Mouse (Mus musculus) spleen, adult 2 months (tissue): Measurements from ENCODE around the gene Ccna1. TPM values are rescaled to one million over a fixed set of nuclear protein-coding genes. Genes with fewer than 3 reads are reported as not detected.

Experiments used
- DNase-seq, 2 experiments: peaks; one replicate each; pipeline versions ENCODE4 v3.0.0 to v3.0.0-alpha.2; 2012 to 2021; ENCODE audit warnings: low spot score in 2 of 2, low read depth in 1 of 2
- H3K27ac ChIP-seq: fragments of 200-500 bp; 2 replicates; pipeline ENCODE4 v1.5.1; 2012; ENCODE audit warnings: low read length, inconsistent platforms; ENCODE audit not compliant: insufficient read depth
- H3K27me3 ChIP-seq: fragments of 200-500 bp; 2 replicates; pipeline ENCODE4 v1.6.1; 2012; ENCODE audit warnings: mild to moderate bottlenecking, moderate library complexity, low read length, inconsistent platforms; ENCODE audit not compliant: control insufficient read depth, insufficient read depth
- H3K36me3 ChIP-seq: fragments of 200-500 bp; 2 replicates; pipeline ENCODE4 v1.6.1; 2012; ENCODE audit warnings: mild to moderate bottlenecking, low read length, inconsistent platforms; ENCODE audit not compliant: control insufficient read depth, insufficient read depth
- H3K4me1 ChIP-seq: fragments of 200-500 bp; 2 replicates; pipeline ENCODE4 v1.6.1; 2011; ENCODE audit warnings: inconsistent platforms; ENCODE audit not compliant: control insufficient read depth, insufficient read depth, insufficient read length
- H3K4me3 ChIP-seq: fragments of 200-500 bp; 2 replicates; pipeline ENCODE4 v1.5.1; 2011; ENCODE audit warnings: mild to moderate bottlenecking, inconsistent platforms; ENCODE audit not compliant: insufficient read depth, insufficient read length; ENCODE audit errors: extremely low read depth
- CTCF ChIP-seq: fragments of 200-500 bp; IDR thresholded peaks from 2 replicates; pipeline ENCODE4 v1.5.1; 2011; ENCODE audit warnings: mild to moderate bottlenecking, inconsistent platforms; ENCODE audit not compliant: insufficient read depth, insufficient read length, insufficient replicate concordance; ENCODE audit errors: extremely low read depth
- POLR2A ChIP-seq: fragments of 200-500 bp; IDR thresholded peaks from 2 replicates; pipeline ENCODE4 v1.6.1; 2011; ENCODE audit warnings: low read depth, low read length, inconsistent platforms
- WGBS: fragments of 180-500 bp; shearing (Covaris S2); methylation state at CpG from one replicate; pipeline ENCODE4 v1.1.7; 2018; 5-methylcytosine and 5-hydroxymethylcytosine counted together
- polyA plus RNA-seq: library from polyadenylated mRNA; depleted of rRNA; stranded (reverse); fragments of >200 nt; gene quantifications from 2 replicates; pipeline ENCODE4 v1.2.3, GENCODE M21; 2012

Gene Ccna1
- polyA plus RNA-seq, 1 experiment = not detected

DNA sequence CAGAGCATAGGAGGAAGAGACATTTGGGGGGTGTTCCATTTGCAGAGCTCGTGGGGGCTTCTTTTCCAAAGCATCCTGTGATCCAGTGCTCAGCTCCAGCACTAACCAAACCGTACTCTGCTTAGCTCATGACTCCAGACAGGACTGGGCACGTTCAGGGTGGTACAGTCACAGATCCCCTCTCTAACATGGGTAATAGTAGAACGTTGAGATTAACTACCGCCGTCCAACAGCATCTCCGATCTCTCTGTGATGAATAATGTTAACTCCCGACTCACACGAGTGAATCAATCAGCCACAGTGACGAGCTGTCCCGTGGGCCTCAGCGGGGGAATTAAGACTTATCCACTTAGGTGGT lies 11.3 kb upstream of the Ccna1 start:
- no peak for DNase-seq
- no peak overlapping the region for H3K4me3 ChIP-seq
- no peak overlapping the region for H3K27ac ChIP-seq
- H3K36me3 ChIP-seq = no peaks in the 10 kb centered on the region
- whole genome bisulfite sequencing = 72% methylated on average over 12 of the region's 12 CpGs
- TF ChIP-seq POLR2A (no peak), CTCF (no peak)
- H3K4me1 ChIP-seq = no peaks in the 10 kb centered on the region
- H3K27me3 ChIP-seq = no peaks in the 10 kb centered on the region

DNA sequence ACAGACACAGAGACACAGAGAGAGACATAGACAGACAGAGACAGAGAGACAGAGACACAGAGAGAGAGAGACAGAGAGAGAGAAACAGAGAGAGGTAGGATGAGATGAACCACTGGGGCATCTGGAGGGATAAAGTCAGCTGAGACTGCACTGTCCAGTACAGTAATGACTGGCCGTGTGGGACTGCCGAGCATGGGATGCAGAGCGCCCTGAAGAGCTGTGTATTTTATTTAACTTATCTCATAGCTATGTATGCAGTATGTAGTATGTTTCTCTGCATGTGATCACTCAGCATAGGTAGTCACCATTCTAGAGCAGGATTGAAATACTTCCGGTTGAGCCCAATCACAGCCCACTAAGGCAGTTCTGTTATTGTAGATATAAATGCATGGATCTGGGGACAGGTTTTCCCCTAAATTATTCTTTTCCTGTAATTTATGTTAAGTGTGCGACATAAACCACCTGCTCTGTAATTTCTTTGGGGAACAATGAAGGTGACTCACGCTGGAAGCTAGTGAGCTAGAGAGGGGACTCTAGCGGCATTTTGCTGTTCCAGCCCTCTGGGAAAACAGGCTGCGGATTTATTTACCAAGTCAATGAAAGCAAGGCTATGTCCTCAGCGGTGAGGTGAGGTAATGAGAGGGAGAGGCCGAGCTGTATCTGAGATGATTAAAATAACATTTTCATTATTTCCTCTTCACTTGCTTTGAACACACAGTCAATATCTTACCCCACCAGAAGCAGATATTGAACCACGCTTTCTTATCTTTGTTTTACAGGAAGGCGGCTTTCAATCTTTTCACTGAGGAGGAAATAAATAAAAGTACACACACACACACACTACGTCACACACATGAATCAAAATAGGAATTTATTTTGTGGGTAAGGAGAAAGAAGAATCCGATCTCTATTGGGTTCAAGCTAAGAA lies 10.7 kb upstream of the Ccna1 start:
- Histone ChIP-seq H3K27ac (no peak overlapping the region), H3K27me3 (no peaks in the 10 kb centered on the region), H3K4me3 (no peak overlapping the region), H3K36me3 (no peaks in the 10 kb centered on the region), H3K4me1 (no peaks in the 10 kb centered on the region)
- 39% methylated on average over 14 of the region's 14 CpGs for WGBS
- no peak for TF ChIP-seq CTCF
- TF ChIP-seq POLR2A = no peak
- no peak for DNase-seq

DNA sequence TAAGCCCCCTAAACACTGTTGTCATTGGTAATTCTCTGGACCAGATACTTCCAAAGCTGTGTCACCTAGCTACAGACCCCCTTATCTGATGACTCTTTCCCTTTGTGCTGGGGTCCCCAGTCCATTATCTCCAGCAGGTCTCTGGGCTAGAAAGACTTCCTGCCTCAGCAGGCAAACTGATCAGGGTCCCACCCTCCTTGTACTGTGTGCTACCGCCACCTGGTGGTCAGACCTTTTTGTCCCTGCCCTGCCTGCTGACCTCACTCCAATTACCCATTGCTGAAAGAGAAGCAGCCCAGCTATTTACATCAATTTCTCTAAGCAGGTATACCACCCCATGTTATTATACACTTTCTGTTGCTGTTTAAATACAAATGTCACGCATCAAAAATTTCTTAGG lies 9.1 kb upstream of the Ccna1 start:
- no peaks in the 10 kb centered on the region for H3K4me1 ChIP-seq
- no peak overlapping the region for H3K4me3 ChIP-seq
- peak; percentile 47; the same call in 1 of the 2 replicates for TF ChIP-seq CTCF
- TF ChIP-seq POLR2A = no peak
- H3K27me3 ChIP-seq = no peaks in the 10 kb centered on the region
- WGBS = 16% methylated on average over 2 of the region's 2 CpGs
- peak in 1 of 2 experiments; percentile 20 for DNase-seq
- no peak overlapping the region for H3K27ac ChIP-seq
- no peaks in the 10 kb centered on the region for H3K36me3 ChIP-seq

DNA sequence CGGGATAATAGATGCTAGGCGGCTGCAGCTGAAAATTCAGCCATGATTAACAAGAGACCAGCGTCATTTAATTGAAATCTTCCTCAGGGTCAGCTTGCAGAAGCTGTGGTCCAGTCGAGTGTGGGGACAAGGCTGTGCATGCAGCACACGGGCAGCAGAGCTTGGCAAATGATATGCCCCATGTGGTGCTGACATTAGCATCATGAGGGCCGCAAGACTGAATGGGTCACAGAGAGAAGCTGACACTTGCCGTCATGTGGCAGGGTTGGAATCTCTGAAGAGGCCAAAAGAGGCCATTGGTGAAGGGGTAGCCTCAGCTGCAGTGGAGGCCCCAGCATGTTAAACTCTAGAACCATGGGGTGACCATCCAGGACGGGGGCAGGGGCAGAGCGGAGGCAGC lies 7.4 kb upstream of the Ccna1 start:
- H3K4me1 ChIP-seq = no peaks in the 10 kb centered on the region
- no peak overlapping the region for H3K27ac ChIP-seq
- no peaks in the 10 kb centered on the region for H3K36me3 ChIP-seq
- no peak overlapping the region for H3K4me3 ChIP-seq
- no peak for DNase-seq
- WGBS = 80% methylated on average over 9 of the region's 9 CpGs
- TF ChIP-seq POLR2A (no peak), CTCF (no peak)
- H3K27me3 ChIP-seq = no peaks in the 10 kb centered on the region

DNA sequence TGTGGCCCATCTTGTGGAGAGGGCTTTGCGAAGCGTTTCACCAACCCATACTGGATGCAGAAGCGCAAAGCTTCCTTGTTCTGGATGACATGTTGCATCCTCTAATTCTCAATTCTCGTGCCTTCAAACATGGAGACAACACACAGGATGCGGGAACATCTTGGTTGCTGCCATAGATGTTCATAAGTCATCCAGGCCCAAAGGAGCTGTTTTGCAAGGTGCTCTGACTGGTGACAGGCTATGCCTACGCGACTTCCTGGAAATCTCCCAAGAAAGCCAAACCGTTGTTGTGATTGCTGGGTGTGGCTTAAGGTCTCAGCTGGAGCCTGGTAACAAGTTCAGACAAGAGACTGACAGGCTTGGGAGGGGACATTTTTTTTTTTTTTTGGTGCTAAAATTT lies 1.1 kb upstream of the Ccna1 start:
- no peaks in the 10 kb centered on the region for H3K36me3 ChIP-seq
- H3K4me3 ChIP-seq = no peak overlapping the region
- H3K27ac ChIP-seq = no peak overlapping the region
- no peak for DNase-seq
- TF ChIP-seq CTCF (no peak), POLR2A (no peak)
- no peaks in the 10 kb centered on the region for H3K4me1 ChIP-seq
- 60% methylated on average over 8 of the region's 8 CpGs for WGBS
- H3K27me3 ChIP-seq = 0 out of 2 replicates have a peak, but pooled peaks cover 1% of the 10 kb centered on the region

DNA sequence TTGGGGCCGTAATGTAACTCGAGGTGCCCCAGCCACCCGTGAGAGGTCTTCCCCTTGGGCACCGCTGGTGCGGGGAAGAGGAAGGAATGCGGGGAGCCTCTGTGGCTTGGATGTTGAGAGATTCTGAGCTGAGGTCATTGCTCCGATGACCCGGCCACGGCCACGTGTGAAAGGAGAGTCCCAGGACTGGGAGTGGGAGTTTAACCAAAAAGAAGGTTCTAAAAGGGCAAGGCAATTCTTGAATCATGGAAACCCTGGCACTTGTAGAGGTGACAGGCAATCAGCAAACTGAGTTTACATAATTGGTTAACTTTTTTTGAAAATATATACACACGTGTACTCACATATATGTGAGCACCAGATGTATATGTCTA lies 433 bp upstream of the Ccna1 start:
- Histone ChIP-seq H3K27ac (no peak overlapping the region), H3K4me3 (no peak overlapping the region), H3K27me3 (0 out of 2 replicates have a peak, but pooled peaks cover 1% of the 10 kb centered on the region), H3K36me3 (no peaks in the 10 kb centered on the region), H3K4me1 (no peaks in the 10 kb centered on the region)
- no peak for TF ChIP-seq CTCF
- no peak for TF ChIP-seq POLR2A
- no peak for DNase-seq
- 16% methylated on average over 11 of the region's 11 CpGs for WGBS

DNA sequence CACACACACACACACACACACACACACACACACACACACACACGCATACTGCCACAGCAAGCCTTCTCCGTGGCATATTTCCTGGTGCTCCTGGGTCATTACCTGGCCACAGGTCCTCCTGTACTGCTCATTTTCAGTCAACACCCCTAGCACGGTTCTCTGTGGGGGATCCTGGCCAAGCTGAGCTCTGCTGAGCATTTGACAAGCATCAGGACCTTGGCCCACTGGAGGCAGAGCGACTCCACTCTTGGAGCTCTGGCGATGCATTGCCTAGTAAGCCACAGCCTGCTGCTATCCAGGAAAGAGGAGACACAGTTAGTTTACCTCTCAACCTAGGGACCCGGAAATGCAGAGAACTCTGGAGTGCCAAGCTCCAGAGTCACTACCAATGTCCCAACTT lies 1.1 kb downstream of the Ccna1 start:
- Histone ChIP-seq H3K27me3 (0 out of 2 replicates have a peak, but pooled peaks cover 1% of the 10 kb centered on the region), H3K4me3 (no peak overlapping the region), H3K27ac (no peak overlapping the region), H3K4me1 (no peaks in the 10 kb centered on the region), H3K36me3 (no peaks in the 10 kb centered on the region)
- WGBS = 59% methylated on average over 6 of the region's 6 CpGs
- no peak for TF ChIP-seq CTCF
- TF ChIP-seq POLR2A = no peak
- no peak for DNase-seq
